22 mouse cellular contexts compared by ENCODE assay signal in genomic region chr7:130741099-130741498, GRCm38 (mm10). TPM values are rescaled to one million over a fixed set of nuclear protein-coding genes. Genes with fewer than 3 reads are reported as not detected.
DNase-seq lines count a peak whose midpoint lies in the region; ATAC-seq and TF ChIP-seq lines count a peak whose summit lies in the region.
"Had no signal": no experiment of that assay in that cellular context is flagged by ENCODE, and none has a peak within 500 bp of the region (broad histone marks: within the 10 kb centered on the region; RNA-seq: fewer than 3 reads in every experiment).

No protein-coding gene starts in this region.

- H3K27me3 ChIP-seq in forebrain, postnatal 0 days (ENCODE audit: insufficient read depth, low read length) = no peaks in the 10 kb centered on the region
- H3K27me3 ChIP-seq in forebrain, embryonic 11.5 days (ENCODE audit: control insufficient read depth, insufficient read depth, low read length) = no peaks in the 10 kb centered on the region
- no peaks in the 10 kb centered on the region for H3K27me3 ChIP-seq in midbrain, postnatal 0 days (ENCODE audit: insufficient read depth, low read length)
- no peaks in the 10 kb centered on the region for H3K27me3 ChIP-seq in midbrain, embryonic 11.5 days (ENCODE audit: control insufficient read depth, insufficient read depth, low read length)
- H3K27me3 ChIP-seq: embryonic facial prominence, embryonic 13.5 days; forebrain, embryonic 15.5 days; hindbrain, embryonic 13.5 days; midbrain, embryonic 13.5 days; neural tube, embryonic 15.5 days had no signal

- H3K4me3 ChIP-seq in forebrain, postnatal 0 days (ENCODE audit: low read depth, low read length) = no peak overlapping the region
- no peak overlapping the region for H3K4me3 ChIP-seq in forebrain, embryonic 11.5 days (ENCODE audit: low read depth, low read length)
- no peak overlapping the region for H3K4me3 ChIP-seq in layer of hippocampus, adult 2 months
- H3K4me3 ChIP-seq in midbrain, postnatal 0 days (ENCODE audit: low read depth, low read length) = no peak overlapping the region
- H3K4me3 ChIP-seq in midbrain, embryonic 11.5 days (ENCODE audit: low read depth, low read length) = no peak overlapping the region
- H3K4me3 ChIP-seq: embryonic facial prominence, embryonic 13.5 days; forebrain, embryonic 15.5 days; heart, embryonic 10.5 days; hindbrain, embryonic 13.5 days; midbrain, embryonic 13.5 days; neural tube, embryonic 15.5 days had no signal

- no peak overlapping the region for H3K9ac ChIP-seq in forebrain, postnatal 0 days
- H3K9ac ChIP-seq in forebrain, embryonic 11.5 days (ENCODE audit: low read length) = no peak overlapping the region
- H3K9ac ChIP-seq in midbrain, postnatal 0 days (replicated peaks; ENCODE audit: low read length, poor library complexity, severe bottlenecking) = no peak overlapping the region
- H3K9ac ChIP-seq in midbrain, embryonic 11.5 days (ENCODE audit: low read length) = no peak overlapping the region
- H3K9ac ChIP-seq: embryonic facial prominence, embryonic 13.5 days; forebrain, embryonic 15.5 days; hindbrain, embryonic 13.5 days; midbrain, embryonic 13.5 days; neural tube, embryonic 15.5 days had no signal

- no peak overlapping the region for H3K4me2 ChIP-seq in forebrain, postnatal 0 days (ENCODE audit: low read depth)
- no peak overlapping the region for H3K4me2 ChIP-seq in forebrain, embryonic 11.5 days (ENCODE audit: low read depth, low read length, severe bottlenecking)
- H3K4me2 ChIP-seq in midbrain, postnatal 0 days (ENCODE audit: low read depth, low read length, poor library complexity, severe bottlenecking) = no peak overlapping the region
- no peak overlapping the region for H3K4me2 ChIP-seq in midbrain, embryonic 11.5 days
- H3K4me2 ChIP-seq: embryonic facial prominence, embryonic 13.5 days; forebrain, embryonic 15.5 days; hindbrain, embryonic 13.5 days; midbrain, embryonic 13.5 days; neural tube, embryonic 15.5 days had no signal

- no peaks in the 10 kb centered on the region for H3K4me1 ChIP-seq in forebrain, postnatal 0 days (ENCODE audit: insufficient read depth)
- H3K4me1 ChIP-seq in forebrain, embryonic 11.5 days (replicated peaks; ENCODE audit: control insufficient read depth, insufficient read depth, low read length) = no peaks in the 10 kb centered on the region
- no peaks in the 10 kb centered on the region for H3K4me1 ChIP-seq in midbrain, postnatal 0 days (ENCODE audit: insufficient read depth, low read length)
- H3K4me1 ChIP-seq in midbrain, embryonic 11.5 days (ENCODE audit: control insufficient read depth, insufficient read depth, low read length) = no peaks in the 10 kb centered on the region
- H3K4me1 ChIP-seq: forebrain, embryonic 15.5 days; midbrain, embryonic 13.5 days; neural tube, embryonic 15.5 days had no signal

- 79% methylated on average over 4 of the region's 4 CpGs for WGBS in forebrain, postnatal 0 days
- WGBS in forebrain, embryonic 11.5 days = 86% methylated on average over 4 of the region's 4 CpGs
- 88% methylated on average over 4 of the region's 4 CpGs for WGBS in midbrain, postnatal 0 days
- WGBS in midbrain, embryonic 11.5 days = 80% methylated on average over 4 of the region's 4 CpGs

- no peak overlapping the region for H3K27ac ChIP-seq in forebrain, postnatal 0 days (ENCODE audit: low read depth, low read length)
- H3K27ac ChIP-seq in forebrain, embryonic 11.5 days (ENCODE audit: low read depth, low read length) = no peak overlapping the region
- no peak overlapping the region for H3K27ac ChIP-seq in layer of hippocampus, adult 2 months
- H3K27ac ChIP-seq in midbrain, postnatal 0 days (ENCODE audit: low read depth, low read length) = no peak overlapping the region
- no peak overlapping the region for H3K27ac ChIP-seq in midbrain, embryonic 11.5 days (ENCODE audit: low read depth, low read length)
- H3K27ac ChIP-seq: embryonic facial prominence, embryonic 13.5 days; forebrain, embryonic 15.5 days; heart, embryonic 10.5 days; hindbrain, embryonic 13.5 days; midbrain, embryonic 13.5 days; neural tube, embryonic 15.5 days had no signal

- H3K36me3 ChIP-seq in forebrain, postnatal 0 days (ENCODE audit: insufficient read depth) = peaks cover 92% of the 10 kb centered on the region
- peaks cover 3% of the 10 kb centered on the region; the same call in 1 of the 2 replicates for H3K36me3 ChIP-seq in forebrain, embryonic 11.5 days (ENCODE audit: control insufficient read depth, insufficient read depth, low read length)
- H3K36me3 ChIP-seq in midbrain, postnatal 0 days (ENCODE audit: insufficient read depth, low read length) = peaks cover 77% of the 10 kb centered on the region
- H3K36me3 ChIP-seq in midbrain, embryonic 11.5 days (ENCODE audit: control insufficient read depth, insufficient read depth, low read length) = peaks cover 22% of the 10 kb centered on the region; the same call in 1 of the 2 replicates

- H3K9me3 ChIP-seq in forebrain, postnatal 0 days (ENCODE audit: low read length) = no peaks in the 10 kb centered on the region
- no peaks in the 10 kb centered on the region for H3K9me3 ChIP-seq in forebrain, embryonic 11.5 days (ENCODE audit: control insufficient read depth, low read length)
- H3K9me3 ChIP-seq in midbrain, postnatal 0 days (ENCODE audit: low read length) = no peaks in the 10 kb centered on the region
- H3K9me3 ChIP-seq in midbrain, embryonic 11.5 days (ENCODE audit: control insufficient read depth, low read length) = no peaks in the 10 kb centered on the region
- H3K9me3 ChIP-seq: embryonic facial prominence, embryonic 13.5 days; forebrain, embryonic 15.5 days; heart, embryonic 10.5 days; hindbrain, embryonic 13.5 days; midbrain, embryonic 13.5 days; neural tube, embryonic 15.5 days had no signal

- peak; percentile 36 for TF ChIP-seq CTCF in forebrain, postnatal 0 days (IDR thresholded peaks at IDR 0.05; ENCODE audit: low read depth)
- TF ChIP-seq CTCF in layer of hippocampus, adult 2 months (conservative IDR thresholded peaks at IDR 0.05) = peak; percentile 61
- peak; percentile 53 for TF ChIP-seq CTCF in midbrain, postnatal 0 days (IDR thresholded peaks at IDR 0.05)

- ATAC-seq in forebrain, postnatal 0 days = no peak
- ATAC-seq in forebrain, embryonic 11.5 days (replicated peaks; ENCODE audit: low FRiP score) = no peak
- ATAC-seq in midbrain, postnatal 0 days (ENCODE audit: low FRiP score) = no peak
- ATAC-seq in midbrain, embryonic 11.5 days (ENCODE audit: low FRiP score) = no peak
- ATAC-seq: forebrain, embryonic 15.5 days; midbrain, embryonic 13.5 days had no signal

- no peak for DNase-seq in forebrain, postnatal 0 days
- DNase-seq in forebrain, embryonic 11.5 days (ENCODE audit: low spot score) = no peak
- DNase-seq in layer of hippocampus, adult 2 months (ENCODE audit: low spot score in 2 of 2) = no peak
- no peak for DNase-seq in layer of hippocampus, postnatal 14 days (ENCODE audit: low spot score in 2 of 2)
- no peak for DNase-seq in midbrain, postnatal 0 days (ENCODE audit: low spot score)
- DNase-seq in midbrain, embryonic 11.5 days (ENCODE audit: low spot score, missing footprints) = no peak
- no peak for DNase-seq in urinary bladder, postnatal 10 days (ENCODE audit: low spot score)
- DNase-seq: cerebellum, adult 9-10 months; heart, postnatal 14 days; kidney, adult 11 months; left cerebral cortex, postnatal 4 days; liver; right cerebral cortex, postnatal 4 days had no signal

RNA-seq across cellular contexts. Expression of gene Btbd16, which starts 32.8 kb away (rescaled TPM):
- total RNA-seq in forebrain, postnatal 0 days (2014; rRNA removed) = 0.10 and 0.31 TPM in 2 replicates
- 0.26 and 0.41 TPM in 2 replicates for polyA plus RNA-seq in forebrain, postnatal 0 days (2015; fragmentation: Nextera tagmentation; extraction: Ambion mirVana)
- not detected in 2 replicates for polyA plus RNA-seq in forebrain, embryonic 11.5 days (2014; fragmentation: Nextera tagmentation; extraction: Ambion mirVana)
- total RNA-seq in layer of hippocampus, adult 2 months (2021) = under 1 TPM; 0.49 to 0.96 TPM
- total RNA-seq in layer of hippocampus, postnatal 14 days (2021) = under 1 TPM; 0.37 to 0.60 TPM
- not detected in 2 replicates for total RNA-seq in midbrain, postnatal 0 days (2014; rRNA removed)
- 0.29 and 0.32 TPM in 2 replicates for polyA plus RNA-seq in midbrain, postnatal 0 days (2015; fragmentation: Nextera tagmentation; extraction: Ambion mirVana)
- polyA plus RNA-seq in midbrain, embryonic 11.5 days (2014; fragmentation: Nextera tagmentation; extraction: Ambion mirVana) = not detected in 2 replicates
- total RNA-seq: adrenal gland, adult 18-20 months had no signal
- polyA plus RNA-seq: embryonic facial prominence, embryonic 13.5 days; forebrain, embryonic 15.5 days; kidney, embryonic 16.5 days; lung, embryonic 16.5 days; midbrain, embryonic 13.5 days; neural tube, embryonic 15.5 days had no signal
